Comparison of ENCODE assay signal across 14 mouse cellular contexts in the genomic region with DNA sequence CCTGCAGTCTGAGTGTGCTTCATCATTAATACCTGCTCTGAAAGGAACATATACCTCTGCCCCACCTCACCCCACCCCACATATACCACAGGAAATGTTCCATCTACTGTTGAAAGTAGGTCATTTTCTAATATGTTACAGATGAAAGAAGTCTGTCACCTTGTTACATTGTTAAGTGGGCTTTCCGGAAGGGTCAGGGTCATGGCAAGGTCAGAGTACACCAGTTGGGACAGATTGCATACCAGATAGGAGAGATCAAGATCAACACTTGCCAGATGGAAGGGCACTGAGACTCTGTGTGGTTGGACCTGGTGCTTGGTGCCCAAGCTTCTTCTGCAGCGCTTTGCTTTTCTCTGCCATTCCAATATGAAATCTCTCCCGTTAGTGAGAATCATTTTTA.
DNase-seq lines count a peak whose midpoint lies in the region.
"Had no signal": no experiment of that assay in that cellular context is flagged by ENCODE, and none has a peak within 500 bp of the region (broad histone marks: within the 10 kb centered on the region; RNA-seq: fewer than 3 reads in every experiment).

No protein-coding gene starts in this region.

- DNase-seq in embryo, embryonic 10 days (ENCODE audit: low spot score): peak; percentile 17
- DNase-seq in embryo, embryonic 11 days: no peak
- DNase-seq in ZHBTc4 (ENCODE audit: low read depth, low spot score): peak; percentile 44
- DNase-seq in frontal cortex, postnatal 10 days (ENCODE audit: low spot score in 2 of 2): no peak
- no peak for DNase-seq in cerebellum, adult 9-11 months
- DNase-seq: adrenal gland, adult 8-10 months; adrenal gland, postnatal 14 days; adrenal gland, postnatal 36 days; B cell, adult 2 months; cerebellum, adult 11-12 months; cerebellum, adult 2 months; cerebellum, adult 9-10 months; cerebellum, postnatal 14 days; cerebellum, postnatal 36 days had no signal

Comparison
In these comparisons a context has a peak if more than half of its experiments do, and no peak if none do; other contexts are left out.
1. DNase-seq: peak in embryo, embryonic 10 days (single experiment) and ZHBTc4 (single experiment); none in embryo, embryonic 11 days (single experiment), frontal cortex, postnatal 10 days (0 of 2) and cerebellum, adult 9-11 months (single experiment).